Mouse (Mus musculus) heart, postnatal 0 days (tissue): Measurements from ENCODE around the gene Serping1. TPM values are rescaled to one million over a fixed set of nuclear protein-coding genes. Genes with fewer than 3 reads are reported as not detected.

Experiments
- ATAC-seq: fragments of 200-750 bp; cut with Nextera tagmentation; 2 replicates; pipeline ENCODE4 v1.8.0; 2017; ENCODE audit warnings: low read depth, moderate number of reproducible peaks, moderate library complexity; ENCODE audit not compliant: insufficient read depth
- DNase-seq: peaks from one replicate; pipeline ENCODE4 v3.0.0-alpha.2; 2016; ENCODE audit warnings: low spot score
- H3K27ac ChIP-seq: fragments of 300-500 bp; sonication (generic); 2 replicates; pipeline ENCODE4 v1.5.1; 2014; ENCODE audit warnings: low read depth, mild to moderate bottlenecking
- H3K27me3 ChIP-seq: fragments of 300-500 bp; sonication (generic); 2 replicates; pipeline ENCODE4 v1.6.1; 2014; ENCODE audit warnings: low read length, mixed read lengths; ENCODE audit not compliant: control insufficient read depth, insufficient read depth
- H3K36me3 ChIP-seq: fragments of 300-500 bp; sonication (generic); replicated peaks from 2 replicates; pipeline ENCODE4 v1.6.1; 2014; ENCODE audit warnings: low read length, mixed read lengths; ENCODE audit not compliant: control insufficient read depth, insufficient read depth
- H3K4me1 ChIP-seq: fragments of 300-500 bp; sonication (generic); 2 replicates; pipeline ENCODE4 v1.6.1; 2014; ENCODE audit warnings: antibody characterized with exemption; ENCODE audit not compliant: control insufficient read depth, insufficient read depth
- H3K4me2 ChIP-seq: fragments of 300-500 bp; sonication (generic); 2 replicates; pipeline ENCODE4 v1.6.1; 2014; ENCODE audit warnings: low read depth, mild to moderate bottlenecking, low read length, moderate library complexity
- H3K4me3 ChIP-seq: fragments of 300-500 bp; sonication (generic); 2 replicates; pipeline ENCODE4 v1.5.1; 2014; ENCODE audit warnings: low read depth, low read length
- H3K9ac ChIP-seq: fragments of 300-500 bp; sonication (generic); replicated peaks from 2 replicates; pipeline ENCODE4 v1.6.1; 2014; ENCODE audit warnings: low read depth, low read length, mixed read lengths
- H3K9me3 ChIP-seq: fragments of 300-500 bp; sonication (generic); replicated peaks from 2 replicates; pipeline ENCODE4 v1.6.1; 2016; ENCODE audit warnings: low read length; ENCODE audit not compliant: control insufficient read depth
- CTCF ChIP-seq: IDR thresholded peaks from 2 replicates; pipeline ENCODE4 v1.5.1; 2016; ENCODE audit warnings: antibody characterized with exemption, control low read depth, low read depth
- EP300 ChIP-seq: IDR thresholded peaks from 2 replicates; pipeline ENCODE4 v1.6.1; 2016; ENCODE audit warnings: antibody characterized with exemption, low read depth
- WGBS: fragments of 180-500 bp; shearing (Covaris S2); extraction: QIAGEN DNeasy Blood & Tissue Kit; methylation state at CpG from one replicate; pipeline ENCODE4 v1.1.7; 2014; 5-methylcytosine and 5-hydroxymethylcytosine counted together
- polyA plus RNA-seq: library from polyadenylated mRNA; unstranded; fragments of >200 nt; fragmentation: Nextera tagmentation; extraction: Ambion mirVana; gene quantifications from 2 replicates; pipeline ENCODE4 v1.2.1, GENCODE M21; 2015
- total RNA-seq: library from RNA; depleted of rRNA; stranded (reverse); fragments of >200 nt; gene quantifications from 2 replicates; pipeline ENCODE4 v1.2.3, GENCODE M21; 2014; ENCODE audit warnings: low replicate concordance

Gene Serping1
- total and polyA plus RNA-seq, 2 experiments from 2014 or later, result 31.2 to 37.1 TPM

- H3K36me3 ChIP-seq, result peaks cover 23% of the 10 kb centered on the region
- no peak for ATAC-seq
- TF ChIP-seq EP300 (no peak), CTCF (no peak)
- peaks cover 10% of the 10 kb centered on the region for H3K4me1 ChIP-seq
- WGBS, result under 1% methylated on average over 9 of the region's 9 CpGs
- no peak for DNase-seq
- peak overlapping the region; percentile 69 for H3K9ac ChIP-seq
- no peaks in the 10 kb centered on the region for H3K9me3 ChIP-seq
- peak overlapping the region; percentile 74 for H3K4me3 ChIP-seq
- peak overlapping the region; percentile 92 for H3K4me2 ChIP-seq
- no peaks in the 10 kb centered on the region for H3K27me3 ChIP-seq
- H3K27ac ChIP-seq, result peak overlapping the region; percentile 58; the same call in 1 of the 2 replicates
These were observed 48.5 kb downstream of the Serping1 start for GRCm38 (mm10) chr2:84726716-84727115.

- Histone ChIP-seq H3K4me3 (no peak overlapping the region; the same call in 1 of the 2 replicates), H3K27me3 (no peaks in the 10 kb centered on the region), H3K4me2 (no peak overlapping the region), H3K27ac (no peak overlapping the region), H3K9me3 (no peaks in the 10 kb centered on the region), H3K4me1 (peaks cover 10% of the 10 kb centered on the region), H3K9ac (no peak overlapping the region), H3K36me3 (peaks cover 23% of the 10 kb centered on the region)
- ATAC-seq (no peak), DNase-seq (no peak)
- WGBS, result 91% methylated on average over 10 of the region's 10 CpGs
- TF ChIP-seq CTCF (no peak), EP300 (no peak)
These were observed 49.5 kb downstream of the Serping1 start for GRCm38 (mm10) chr2:84725770-84726169.

GRCm38 (mm10) chr2:84723856-84724255, 51.4 kb downstream of the Serping1 start:
- ATAC-seq, result no peak
- DNase-seq, result no peak
- 90% methylated on average over 14 of the region's 14 CpGs for WGBS
- H3K36me3 ChIP-seq, result peaks cover 23% of the 10 kb centered on the region
- TF ChIP-seq CTCF (no peak), EP300 (no peak)
- no peak overlapping the region for H3K4me3 ChIP-seq
- H3K4me2 ChIP-seq, result no peak overlapping the region
- no peaks in the 10 kb centered on the region for H3K27me3 ChIP-seq
- no peak overlapping the region for H3K9ac ChIP-seq
- H3K4me1 ChIP-seq, result peaks cover 10% of the 10 kb centered on the region
- no peaks in the 10 kb centered on the region for H3K9me3 ChIP-seq
- no peak overlapping the region for H3K27ac ChIP-seq

DNA sequence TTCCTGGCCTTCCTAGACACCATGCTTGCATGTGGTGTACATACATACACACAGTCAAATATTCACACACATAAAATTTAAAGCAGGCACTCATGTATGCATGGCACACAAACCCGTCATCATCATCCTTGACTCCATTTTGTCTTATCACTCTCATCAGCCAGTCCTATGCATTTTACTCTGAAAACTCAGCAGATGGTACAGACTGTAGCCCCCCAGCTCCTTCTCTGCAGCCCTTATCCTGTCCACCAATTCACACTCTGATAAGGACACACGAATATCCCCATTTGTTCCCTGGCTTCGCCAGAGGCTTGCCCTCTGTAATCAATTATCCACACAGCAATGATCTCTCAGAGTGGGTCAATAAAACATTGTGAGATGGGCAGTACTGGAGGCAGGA, 54.1 kb downstream of the Serping1 start:
- ATAC-seq, result no peak
- no peak for TF ChIP-seq CTCF
- no peak for TF ChIP-seq EP300

GRCm38 (mm10) chr2:84720718-84721117, 54.5 kb downstream of the Serping1 start:
- H3K27ac ChIP-seq, result no peak overlapping the region
- TF ChIP-seq EP300 (no peak), CTCF (no peak)
- ATAC-seq, result no peak
- H3K9me3 ChIP-seq, result no peaks in the 10 kb centered on the region
- H3K9ac ChIP-seq, result no peak overlapping the region
- WGBS, result 87% methylated on average over 2 of the region's 2 CpGs
- DNase-seq, result no peak
- no peak overlapping the region for H3K4me2 ChIP-seq
- no peaks in the 10 kb centered on the region for H3K27me3 ChIP-seq
- peaks cover 23% of the 10 kb centered on the region for H3K36me3 ChIP-seq
- peaks cover 9% of the 10 kb centered on the region for H3K4me1 ChIP-seq
- H3K4me3 ChIP-seq, result no peak overlapping the region

More for the DNA sequence above, 54.1 kb downstream of the Serping1 start:
- Histone ChIP-seq H3K4me1 (peaks cover 14% of the 10 kb centered on the region), H3K27me3 (no peaks in the 10 kb centered on the region), H3K4me3 (no peak overlapping the region), H3K9ac (no peak overlapping the region), H3K27ac (no peak overlapping the region), H3K4me2 (no peak overlapping the region), H3K36me3 (peaks cover 23% of the 10 kb centered on the region), H3K9me3 (no peaks in the 10 kb centered on the region)
- WGBS, result 68% methylated on average over 3 of the region's 3 CpGs
- no peak for DNase-seq

DNA sequence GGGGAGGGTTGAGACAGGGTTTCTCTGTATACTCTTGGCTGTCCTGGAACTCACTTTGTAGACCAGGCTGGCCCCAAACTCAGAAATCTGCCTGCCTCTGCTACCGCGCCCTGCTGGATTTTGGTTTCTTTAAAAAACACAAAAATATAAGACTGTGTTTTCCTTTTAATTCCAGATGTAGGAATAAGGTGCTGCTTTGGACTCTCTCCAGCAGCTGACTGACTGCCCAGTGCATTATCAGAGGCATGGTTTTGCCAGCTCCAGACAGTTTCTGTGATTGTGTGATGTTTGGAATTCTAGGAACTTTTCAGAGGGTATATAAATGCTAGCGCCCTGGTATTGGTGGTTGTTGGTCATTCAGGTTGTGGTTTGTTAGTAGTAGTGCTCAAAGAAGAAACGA, 57.9 kb downstream of the Serping1 start:
- 83% methylated on average over 4 of the region's 4 CpGs for WGBS
- ATAC-seq (no peak), DNase-seq (no peak)
- no peak overlapping the region for H3K9ac ChIP-seq
- peaks cover 16% of the 10 kb centered on the region for H3K4me1 ChIP-seq
- no peak overlapping the region for H3K4me2 ChIP-seq
- H3K27ac ChIP-seq, result peak overlapping the region; percentile 30; the same call in 1 of the 2 replicates
- H3K9me3 ChIP-seq, result no peaks in the 10 kb centered on the region
- no peak overlapping the region for H3K4me3 ChIP-seq
- no peaks in the 10 kb centered on the region for H3K36me3 ChIP-seq
- TF ChIP-seq EP300 (no peak), CTCF (no peak)
- H3K27me3 ChIP-seq, result no peaks in the 10 kb centered on the region
